Mouse (Mus musculus) layer of hippocampus, adult 18-20 months (tissue): Measurements from ENCODE around the gene Mtus2. TPM values are rescaled to one million over a fixed set of nuclear protein-coding genes. Genes with fewer than 3 reads are reported as not detected.

ENCODE experiments used
- DNase-seq, 2 experiments: peaks; one replicate each; pipeline ENCODE4 v3.0.0; 2022; ENCODE audit warnings: low spot score in 2 of 2
- total RNA-seq, 2 experiments: library from RNA; stranded (reverse); gene quantifications; 2 replicates each; pipeline ENCODE4 v1.2.3; 2021

Gene Mtus2
- total RNA-seq, 2 experiments from 2014 or later, result 32.9 to 35.6 TPM

DNA sequence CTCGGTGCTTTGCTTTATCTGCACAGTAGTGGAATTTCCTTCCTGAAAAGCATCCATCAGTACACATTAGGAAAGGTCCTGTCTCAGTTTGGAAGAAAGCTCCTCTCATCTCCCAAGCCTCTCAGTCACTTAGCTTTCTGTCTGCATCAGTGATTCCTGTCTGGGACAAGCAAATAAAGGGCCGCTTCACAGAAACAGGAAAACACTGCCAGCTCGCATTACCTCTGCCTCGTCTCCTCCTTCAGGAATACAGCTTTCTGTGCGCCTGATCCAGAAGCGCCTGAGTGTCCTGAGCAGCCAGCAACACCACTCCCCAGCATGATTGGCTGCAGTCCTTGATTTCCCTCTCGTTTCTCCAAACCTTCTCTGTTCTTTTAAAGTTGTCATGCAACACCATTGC is 222.1 kb downstream of the Mtus2 start:
- no peak for DNase-seq

GRCm38 (mm10) chr5:148180590-148181307 is 223.6 kb downstream of the Mtus2 start:
- peak in 1 of 2 experiments; percentile 48 for DNase-seq

- DNase-seq, result no peak
These were observed 224.1 kb downstream of the Mtus2 start for GRCm38 (mm10) chr5:148181308-148181630.

- DNase-seq, result no peak
These were observed 224.8 kb downstream of the Mtus2 start for GRCm38 (mm10) chr5:148181901-148182300.

- DNase-seq, result no peak
These were observed 228.8 kb downstream of the Mtus2 start for GRCm38 (mm10) chr5:148185898-148186297.

DNA sequence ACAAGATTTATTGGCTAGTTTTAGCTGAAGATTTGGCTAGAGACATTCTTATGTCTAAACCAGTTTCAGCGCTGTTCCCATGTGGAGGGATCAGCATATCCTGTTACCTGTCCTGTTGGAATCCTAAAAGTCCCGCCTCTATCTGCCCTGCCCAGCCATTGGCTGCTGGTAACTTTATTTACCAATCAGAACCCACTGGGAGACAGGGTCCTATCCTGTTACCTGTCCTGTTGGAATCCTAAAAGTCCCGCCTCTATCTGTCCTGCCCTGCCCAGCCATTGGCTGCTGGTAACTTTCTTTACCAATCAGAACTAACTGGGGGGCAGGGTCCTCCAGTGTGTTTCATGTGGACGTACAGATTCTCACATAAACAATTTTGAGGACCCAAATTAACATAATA is 234.3 kb downstream of the Mtus2 start:
- no peak for DNase-seq

DNA sequence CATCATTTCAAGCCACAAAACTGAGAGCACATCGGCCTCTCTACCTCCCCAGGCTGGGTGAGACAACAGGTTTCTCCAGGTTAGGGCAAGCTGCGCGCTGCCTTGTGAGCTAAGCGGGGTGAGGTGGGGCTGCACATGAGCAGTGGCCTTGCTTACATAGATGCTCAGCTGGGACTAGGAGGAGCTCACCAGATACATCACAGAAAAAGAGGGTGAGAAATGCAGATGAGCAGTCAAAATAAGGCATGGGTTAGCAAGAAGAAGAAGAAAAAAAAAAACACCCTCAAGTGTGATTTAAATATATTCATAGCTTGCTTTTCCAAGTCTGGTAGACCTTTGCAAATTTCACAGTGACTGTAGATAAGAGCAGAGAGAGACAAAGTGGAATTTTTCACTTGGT is 254.7 kb downstream of the Mtus2 start:
- no peak for DNase-seq

DNA sequence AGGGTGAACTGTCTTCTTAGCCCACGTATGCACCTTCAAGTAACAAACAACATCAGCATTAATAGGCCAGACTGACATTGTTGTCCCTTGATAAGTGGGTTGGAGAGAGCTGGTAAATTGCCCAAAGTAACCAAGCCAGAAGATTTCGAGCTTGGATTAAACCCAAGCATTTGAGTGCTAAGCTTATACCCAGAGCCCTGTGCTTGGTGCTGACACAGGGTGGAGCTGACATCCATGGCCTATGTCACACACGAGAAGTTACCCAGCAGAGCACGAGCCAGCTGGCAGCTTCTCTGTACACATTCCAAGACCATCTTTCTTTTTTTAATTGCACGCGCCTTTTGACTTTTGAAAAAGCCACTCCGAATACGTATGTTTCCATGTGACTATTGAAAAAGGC is 259.7 kb downstream of the Mtus2 start:
- no peak for DNase-seq

GRCm38 (mm10) chr5:148222898-148223297 is 265.8 kb downstream of the Mtus2 start:
- DNase-seq, result no peak

- DNase-seq, result no peak
These were observed 266.9 kb downstream of the Mtus2 start for GRCm38 (mm10) chr5:148224004-148224403.

GRCm38 (mm10) chr5:148233714-148234113 is 276.6 kb downstream of the Mtus2 start:
- no peak for DNase-seq

DNA sequence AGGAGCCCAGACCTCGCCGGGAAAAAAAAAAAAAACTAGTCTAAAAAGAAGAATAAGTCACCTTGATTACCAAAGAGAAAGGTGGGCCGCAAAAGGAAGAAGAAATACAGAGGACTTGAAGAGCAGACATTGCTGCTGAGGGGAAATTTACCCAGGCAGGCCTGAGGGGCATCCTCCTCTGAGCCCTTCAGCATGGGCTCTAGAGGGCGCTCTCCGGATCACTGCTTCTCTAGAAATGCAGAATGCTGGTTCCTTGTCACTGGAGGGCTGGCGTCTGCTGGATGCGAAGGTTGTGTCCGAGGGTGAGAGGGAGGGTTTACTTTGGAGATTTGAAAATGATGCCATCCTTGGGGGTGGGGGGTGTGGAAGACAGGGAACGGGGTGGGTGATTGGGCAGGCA is 279.5 kb downstream of the Mtus2 start:
- DNase-seq, result no peak

DNA sequence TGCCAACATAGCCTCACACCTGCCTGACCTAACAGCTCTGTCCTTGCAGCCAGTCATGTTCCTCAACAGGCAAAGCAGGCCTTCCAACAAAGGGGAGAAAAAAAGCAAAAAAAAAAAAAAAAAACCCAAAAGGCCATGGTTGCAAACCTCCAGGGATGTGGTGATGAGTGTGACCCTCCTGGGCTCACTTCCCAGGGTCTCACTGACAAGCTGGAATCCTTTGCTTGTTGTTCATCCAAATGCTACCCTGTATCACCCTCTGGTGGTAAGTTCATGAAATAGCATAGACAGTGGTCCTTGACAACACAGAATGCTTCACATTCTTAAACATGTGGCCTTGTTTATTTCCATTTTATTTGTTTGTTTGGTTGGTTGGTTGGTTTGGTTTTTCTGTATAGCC is 281.9 kb downstream of the Mtus2 start:
- DNase-seq, result peak in 1 of 2 experiments; percentile 31

DNA sequence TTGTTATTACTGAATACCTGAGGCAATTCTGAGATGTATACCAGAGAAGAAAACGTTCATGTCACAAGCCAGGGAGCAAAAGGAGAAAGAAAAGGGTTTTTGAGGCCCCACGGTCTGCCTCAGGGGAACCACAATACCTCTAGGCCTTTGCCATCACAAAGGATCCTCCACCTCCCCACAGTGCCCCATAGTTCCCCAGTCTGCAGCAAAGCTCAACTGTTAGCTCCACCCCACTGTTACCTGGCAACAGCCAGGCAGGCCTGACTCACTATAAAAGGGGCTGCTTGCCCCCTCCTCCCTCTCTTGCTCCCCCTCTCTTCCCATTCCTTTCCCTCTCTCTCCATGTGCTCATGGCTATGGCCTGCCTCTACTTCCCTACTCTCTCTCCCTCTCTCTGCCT is 282.6 kb downstream of the Mtus2 start:
- DNase-seq, result no peak

DNA sequence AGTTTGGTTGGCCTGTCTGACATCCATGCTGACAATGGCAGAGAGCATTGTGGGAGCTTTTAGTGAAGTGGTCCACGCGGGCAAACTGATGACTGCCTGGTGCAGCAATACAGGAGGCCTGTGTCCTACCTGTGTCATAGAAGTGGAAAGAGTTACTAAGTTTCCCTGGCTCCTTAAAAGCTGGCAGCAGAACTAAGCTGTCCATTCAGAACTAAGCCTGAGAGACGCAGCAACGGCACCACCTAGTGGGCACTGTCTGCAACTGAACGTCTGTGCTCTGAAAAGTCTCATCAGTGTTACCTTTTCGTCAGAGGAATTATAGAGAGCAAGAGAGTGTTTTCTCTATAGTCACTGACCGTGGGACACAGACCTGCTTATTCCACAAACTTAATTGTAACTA is 284.8 kb downstream of the Mtus2 start:
- DNase-seq, result peak; percentile 47 to 83

- DNase-seq, result no peak
These were observed 287.4 kb downstream of the Mtus2 start for GRCm38 (mm10) chr5:148244471-148244870.

DNA sequence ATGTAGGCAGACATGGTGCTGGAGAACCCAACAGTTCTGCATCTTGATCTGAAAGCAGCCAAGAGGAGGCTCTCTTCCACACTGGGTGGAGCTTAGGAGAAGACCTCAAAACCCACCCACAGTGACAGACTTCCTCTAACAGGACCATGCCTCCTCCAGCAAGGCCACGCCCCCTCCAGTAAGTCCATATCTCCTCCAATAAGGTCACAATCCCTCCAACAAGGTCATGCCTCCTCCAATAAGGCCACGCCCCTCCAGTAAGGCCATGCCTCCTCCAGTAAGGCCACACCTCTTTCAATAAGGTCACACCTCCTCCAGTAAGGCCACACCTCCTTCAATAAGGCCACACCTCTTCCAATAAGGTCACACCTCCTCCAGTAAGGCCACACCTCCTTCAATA is 288.3 kb downstream of the Mtus2 start:
- DNase-seq, result no peak

DNA sequence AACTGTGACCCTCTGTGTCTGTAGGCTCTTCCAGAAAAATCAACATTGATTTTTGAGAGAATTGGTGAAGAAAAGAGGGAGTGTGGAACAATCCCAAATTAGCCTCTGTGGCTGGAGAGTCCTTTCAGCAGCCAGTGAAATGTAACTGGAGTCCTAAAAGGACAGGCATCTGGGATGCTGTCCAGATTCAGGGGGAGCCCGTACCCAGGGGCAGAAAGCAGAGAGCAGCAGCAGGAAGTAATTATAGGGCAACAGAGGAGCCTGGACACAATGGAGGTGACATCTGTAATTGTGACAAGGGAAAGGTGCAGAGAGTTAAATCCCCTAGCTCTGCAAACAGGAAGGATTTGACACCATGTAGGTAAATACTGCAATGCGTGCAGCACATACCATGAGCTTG is 291.1 kb downstream of the Mtus2 start:
- DNase-seq, result no peak

GRCm38 (mm10) chr5:148251847-148252246 is 294.7 kb downstream of the Mtus2 start:
- no peak for DNase-seq

- no peak for DNase-seq
These were observed 304.9 kb downstream of the Mtus2 start for GRCm38 (mm10) chr5:148262016-148262415.

DNA sequence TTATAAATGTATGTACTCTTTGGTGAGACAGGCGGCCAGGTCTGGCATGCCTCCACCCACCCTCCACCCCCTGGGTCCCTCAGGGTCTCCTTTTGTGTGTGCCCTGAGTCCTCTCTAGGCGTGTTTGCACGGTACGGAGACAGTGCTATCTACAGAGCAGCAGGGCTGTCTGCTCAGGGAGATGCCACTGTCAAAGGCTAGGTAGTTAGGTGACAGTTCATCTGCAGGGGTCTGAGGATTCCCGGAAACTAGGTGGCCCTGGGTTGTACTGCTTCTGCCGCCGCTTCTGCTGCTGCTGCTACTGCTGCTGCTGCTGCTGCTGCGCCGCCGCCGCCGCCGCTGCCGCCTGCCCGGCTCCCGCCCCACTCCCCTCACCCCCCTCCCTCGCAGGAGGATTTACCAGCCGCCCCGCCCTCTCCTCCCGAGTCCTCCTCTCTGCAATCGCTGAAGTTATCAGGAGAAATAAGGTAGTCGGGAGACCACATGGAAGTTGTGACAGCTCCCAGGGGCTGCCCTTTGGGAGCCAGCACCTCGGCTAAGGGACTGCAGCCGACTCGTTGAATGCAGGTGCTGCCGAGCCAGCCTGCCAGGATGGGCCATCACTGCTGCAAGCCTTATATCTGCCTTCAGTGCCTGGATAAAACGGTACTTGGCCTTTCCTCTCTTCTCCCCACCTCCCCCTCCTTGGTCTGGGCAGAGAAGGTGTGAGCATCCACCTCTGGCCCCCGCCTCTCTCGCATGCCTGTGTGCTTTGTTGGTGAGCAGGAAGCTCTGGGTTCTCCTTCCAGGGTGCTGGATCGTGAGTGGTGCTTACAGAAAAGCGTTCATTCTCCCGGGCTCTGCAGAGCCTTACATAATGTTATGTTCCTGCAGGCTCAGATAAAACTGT is 307.9 kb downstream of the Mtus2 start:
- DNase-seq, result peak; percentile 63 to 84

GRCm38 (mm10) chr5:148266841-148267240 is 309.7 kb downstream of the Mtus2 start:
- DNase-seq, result no peak

GRCm38 (mm10) chr5:148267446-148267845 is 310.3 kb downstream of the Mtus2 start:
- DNase-seq, result no peak
